Mouse (Mus musculus): ENCODE data around the gene Tm4sf19.
"Not testable (repeated sequence)": the region's sequence is repeated elsewhere in the genome, so short reads cannot be mapped to it uniquely, and the experiment has no call there.

Tm4sf19 gene

DNA sequence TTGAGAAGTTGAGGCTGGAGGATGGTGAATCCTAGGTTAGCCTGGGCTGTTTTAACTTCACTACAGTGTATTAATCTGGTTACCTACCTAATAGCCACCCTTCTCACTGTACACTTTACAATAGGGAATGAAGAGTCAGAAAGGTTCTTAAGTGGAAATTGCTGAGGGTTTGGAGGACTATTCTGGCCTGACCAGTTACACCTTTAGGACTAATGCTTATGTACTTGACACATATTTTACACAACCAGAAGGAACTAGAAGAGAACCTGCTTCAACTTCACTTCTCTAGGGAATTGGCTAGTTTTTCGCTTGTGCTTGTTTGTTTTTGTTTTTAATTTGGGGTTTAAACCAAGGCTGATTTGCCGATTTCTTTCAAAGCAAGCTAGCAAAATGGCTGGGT, 32.8 kb downstream of the Tm4sf19 start:
- no peak overlapping the region for H3K4me3 ChIP-seq (replicated peaks; ENCODE audit: low read length)
- peaks cover 5% of the 10 kb centered on the region; the same call in 1 of the 2 replicates for H3K27me3 ChIP-seq (ENCODE audit: insufficient read depth, low read length)
- TF ChIP-seq CTCF (conservative IDR thresholded peaks at IDR 0.05; ENCODE audit: low read length) (no peak), POU5F1 (IDR thresholded peaks at IDR 0.05; ENCODE audit: borderline replicate concordance, low read length) (no peak), NANOG (IDR thresholded peaks at IDR 0.05; ENCODE audit: borderline replicate concordance, low read length) (no peak)
- H3K4me1 ChIP-seq (replicated peaks; ENCODE audit: low read depth, low read length) = peaks cover 24% of the 10 kb centered on the region
- H3K9me3 ChIP-seq (ENCODE audit: low read length) = no peaks in the 10 kb centered on the region
- H3K36me3 ChIP-seq (ENCODE audit: insufficient read depth, low read length) = no peaks in the 10 kb centered on the region

DNA sequence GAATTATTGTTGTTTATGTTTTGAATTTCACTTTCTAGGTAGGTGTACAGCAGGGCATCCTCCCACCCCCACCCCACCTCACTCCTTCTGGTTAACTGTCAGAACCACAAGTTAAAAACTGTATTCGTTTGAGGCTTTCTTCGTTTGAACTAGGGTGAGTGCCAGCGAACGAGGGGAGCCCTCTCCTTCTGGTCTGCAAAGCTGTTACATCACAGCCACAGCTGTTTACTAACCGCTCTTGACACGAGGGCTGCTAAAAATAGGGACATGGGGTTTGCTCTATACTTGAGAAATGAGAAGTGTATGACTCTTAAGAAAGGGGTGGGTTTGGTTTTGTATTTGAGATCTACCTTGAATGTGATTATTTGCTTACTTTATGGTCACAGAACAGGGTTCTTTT, 33.8 kb downstream of the Tm4sf19 start:
- Histone ChIP-seq H3K9me3 (ENCODE audit: low read length) (no peaks in the 10 kb centered on the region), H3K27me3 (ENCODE audit: insufficient read depth, low read length) (peaks cover 5% of the 10 kb centered on the region; the same call in 1 of the 2 replicates), H3K4me3 (replicated peaks; ENCODE audit: low read length) (no peak overlapping the region), H3K36me3 (ENCODE audit: insufficient read depth, low read length) (no peaks in the 10 kb centered on the region), H3K4me1 (replicated peaks; ENCODE audit: low read depth, low read length) (peaks cover 25% of the 10 kb centered on the region)
- TF ChIP-seq POU5F1 (IDR thresholded peaks at IDR 0.05; ENCODE audit: borderline replicate concordance, low read length) = no peak
- no peak for TF ChIP-seq CTCF (conservative IDR thresholded peaks at IDR 0.05; ENCODE audit: low read length)
- TF ChIP-seq NANOG (IDR thresholded peaks at IDR 0.05; ENCODE audit: borderline replicate concordance, low read length) = no peak

- TF ChIP-seq POU5F1 (IDR thresholded peaks at IDR 0.05; ENCODE audit: borderline replicate concordance, low read length) (no peak), NANOG (IDR thresholded peaks at IDR 0.05; ENCODE audit: borderline replicate concordance, low read length) (no peak), CTCF (conservative IDR thresholded peaks at IDR 0.05; ENCODE audit: low read length) (no peak)
- H3K4me3 ChIP-seq (replicated peaks; ENCODE audit: low read length) = no peak overlapping the region
- no peaks in the 10 kb centered on the region for H3K36me3 ChIP-seq (ENCODE audit: insufficient read depth, low read length)
- H3K27me3 ChIP-seq (ENCODE audit: insufficient read depth, low read length) = peaks cover 5% of the 10 kb centered on the region; the same call in 1 of the 2 replicates
- H3K9me3 ChIP-seq (ENCODE audit: low read length) = no peaks in the 10 kb centered on the region
- H3K4me1 ChIP-seq (replicated peaks; ENCODE audit: low read depth, low read length) = peaks cover 19% of the 10 kb centered on the region
These were observed 34.4 kb downstream of the Tm4sf19 start for GRCm38 (mm10) chr16:32434691-32435090.

DNA sequence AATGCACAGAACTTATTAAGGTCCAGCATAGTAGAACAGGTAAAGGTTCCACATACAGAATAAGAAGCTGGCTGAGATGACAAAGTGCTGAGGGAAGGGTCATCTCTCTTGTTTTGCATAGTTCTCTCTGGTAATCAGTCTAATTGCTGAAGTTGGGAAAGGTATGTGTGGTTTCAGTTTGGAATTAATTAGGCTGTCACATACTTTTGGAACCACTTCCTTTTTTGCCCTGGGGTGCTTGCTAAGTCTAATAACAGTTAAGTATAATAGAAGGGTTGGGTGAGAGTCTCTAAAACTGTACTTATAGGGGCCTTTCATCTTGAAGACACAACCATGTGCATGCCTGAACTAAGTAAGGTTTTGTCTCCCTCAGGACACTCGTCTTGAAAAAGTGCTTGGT, 36.4 kb downstream of the Tm4sf19 start:
- peaks cover 3% of the 10 kb centered on the region; the same call in 1 of the 2 replicates for H3K27me3 ChIP-seq (ENCODE audit: insufficient read depth, low read length)
- H3K4me3 ChIP-seq (replicated peaks; ENCODE audit: low read length) = no peak overlapping the region
- H3K9me3 ChIP-seq (ENCODE audit: low read length) = no peaks in the 10 kb centered on the region
- peaks cover 6% of the 10 kb centered on the region for H3K4me1 ChIP-seq (replicated peaks; ENCODE audit: low read depth, low read length)
- H3K36me3 ChIP-seq (ENCODE audit: insufficient read depth, low read length) = peaks cover 4% of the 10 kb centered on the region; the same call in 1 of the 2 replicates
- TF ChIP-seq POU5F1 (IDR thresholded peaks at IDR 0.05; ENCODE audit: borderline replicate concordance, low read length) = no peak
- no peak for TF ChIP-seq CTCF (conservative IDR thresholded peaks at IDR 0.05; ENCODE audit: low read length)
- TF ChIP-seq NANOG (IDR thresholded peaks at IDR 0.05; ENCODE audit: borderline replicate concordance, low read length) = no peak

DNA sequence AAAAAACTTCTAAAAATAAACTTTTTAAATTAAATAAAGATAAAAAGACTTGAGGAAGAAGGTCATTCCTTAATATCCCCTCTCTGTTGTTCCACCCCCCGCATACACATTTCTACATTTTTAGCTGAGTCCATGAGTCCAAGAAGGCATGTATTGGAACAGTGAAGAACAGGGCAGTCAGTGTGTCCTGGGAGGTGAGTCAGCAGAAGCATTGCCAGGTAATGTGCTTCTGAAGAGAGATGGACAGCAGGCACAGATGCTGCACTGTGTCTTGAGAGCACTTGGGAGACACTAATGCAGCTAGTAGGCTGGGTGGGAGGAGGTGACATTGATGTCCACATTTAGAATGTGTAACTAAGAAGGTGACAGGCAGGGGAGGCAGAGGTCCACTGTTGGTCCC, 37.0 kb downstream of the Tm4sf19 start:
- Histone ChIP-seq H3K4me3 (replicated peaks; ENCODE audit: low read length) (no peak overlapping the region), H3K27me3 (ENCODE audit: insufficient read depth, low read length) (no peaks in the 10 kb centered on the region), H3K9me3 (ENCODE audit: low read length) (no peaks in the 10 kb centered on the region), H3K4me1 (replicated peaks; ENCODE audit: low read depth, low read length) (peaks cover 3% of the 10 kb centered on the region; the same call in 1 of the 2 replicates), H3K36me3 (ENCODE audit: insufficient read depth, low read length) (peaks cover 4% of the 10 kb centered on the region; the same call in 1 of the 2 replicates)
- TF ChIP-seq POU5F1 (IDR thresholded peaks at IDR 0.05; ENCODE audit: borderline replicate concordance, low read length) (no peak), CTCF (conservative IDR thresholded peaks at IDR 0.05; ENCODE audit: low read length) (no peak), NANOG (IDR thresholded peaks at IDR 0.05; ENCODE audit: borderline replicate concordance, low read length) (no peak)

DNA sequence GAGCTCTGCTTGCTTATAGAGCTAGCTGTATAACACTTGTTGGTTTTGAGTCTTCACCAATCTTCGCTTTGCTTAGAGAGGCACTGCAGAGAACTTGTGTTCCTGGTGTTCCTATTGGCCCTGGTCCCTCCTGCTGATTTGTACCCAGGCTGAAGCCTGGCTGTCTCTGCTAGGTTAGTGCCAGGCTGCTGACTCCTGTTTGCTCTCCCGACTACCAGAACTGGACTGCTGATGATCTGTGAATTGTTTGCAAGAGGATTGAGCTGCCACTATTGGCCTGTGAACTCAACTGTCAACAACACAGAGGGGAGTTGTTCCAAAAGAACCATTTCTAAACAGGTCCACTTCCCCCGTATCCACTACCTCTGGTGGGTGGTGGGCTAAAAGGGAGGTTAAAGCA, 41.1 kb downstream of the Tm4sf19 start:
- Histone ChIP-seq H3K4me3 (replicated peaks; ENCODE audit: low read length) (no peak overlapping the region), H3K4me1 (replicated peaks; ENCODE audit: low read depth, low read length) (peaks cover 3% of the 10 kb centered on the region; the same call in 1 of the 2 replicates), H3K27me3 (ENCODE audit: insufficient read depth, low read length) (no peaks in the 10 kb centered on the region), H3K36me3 (ENCODE audit: insufficient read depth, low read length) (peaks cover 4% of the 10 kb centered on the region; the same call in 1 of the 2 replicates), H3K9me3 (ENCODE audit: low read length) (no peaks in the 10 kb centered on the region)
- TF ChIP-seq CTCF (conservative IDR thresholded peaks at IDR 0.05; ENCODE audit: low read length) (no peak), NANOG (IDR thresholded peaks at IDR 0.05; ENCODE audit: borderline replicate concordance, low read length) (no peak), POU5F1 (IDR thresholded peaks at IDR 0.05; ENCODE audit: borderline replicate concordance, low read length) (no peak)

DNA sequence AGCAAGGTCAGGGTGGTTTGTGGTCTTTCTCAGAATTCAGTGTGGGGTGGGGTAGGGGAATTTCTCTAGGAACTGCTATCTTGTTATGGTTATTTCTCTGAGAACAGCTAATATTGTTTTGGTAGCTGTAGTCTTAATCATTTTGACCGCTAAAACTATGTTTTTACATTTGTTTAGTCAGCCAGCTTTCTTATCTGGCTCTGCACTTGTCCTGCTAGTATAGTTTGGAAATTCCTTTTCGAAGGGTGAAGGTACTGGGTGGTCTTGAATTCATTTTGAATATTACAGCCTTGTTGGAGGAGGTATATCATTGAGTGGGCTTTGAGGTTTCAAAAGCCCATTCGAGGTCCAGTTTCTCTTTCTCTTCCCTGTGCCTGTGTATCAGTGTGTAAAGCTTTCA, 44.3 kb downstream of the Tm4sf19 start:
- H3K4me3 ChIP-seq (replicated peaks; ENCODE audit: low read length); H3K27me3 ChIP-seq (ENCODE audit: insufficient read depth, low read length); H3K36me3 ChIP-seq (ENCODE audit: insufficient read depth, low read length); H3K4me1 ChIP-seq (replicated peaks; ENCODE audit: low read depth, low read length); H3K9me3 ChIP-seq (ENCODE audit: low read length): not testable (repeated sequence)

GRCm38 (mm10) chr16:32445558-32445957, 45.3 kb downstream of the Tm4sf19 start:
- no peak for TF ChIP-seq POU5F1 (IDR thresholded peaks at IDR 0.05; ENCODE audit: borderline replicate concordance, low read length)
- no peak for TF ChIP-seq CTCF (conservative IDR thresholded peaks at IDR 0.05; ENCODE audit: low read length)
- no peak for TF ChIP-seq NANOG (IDR thresholded peaks at IDR 0.05; ENCODE audit: borderline replicate concordance, low read length)
- Histone ChIP-seq H3K27me3 (ENCODE audit: insufficient read depth, low read length) (no peaks in the 10 kb centered on the region), H3K4me3 (replicated peaks; ENCODE audit: low read length) (no peak overlapping the region), H3K4me1 (replicated peaks; ENCODE audit: low read depth, low read length) (peaks cover 5% of the 10 kb centered on the region; the same call in 1 of the 2 replicates), H3K9me3 (ENCODE audit: low read length) (no peaks in the 10 kb centered on the region), H3K36me3 (ENCODE audit: insufficient read depth, low read length) (no peaks in the 10 kb centered on the region)

DNA sequence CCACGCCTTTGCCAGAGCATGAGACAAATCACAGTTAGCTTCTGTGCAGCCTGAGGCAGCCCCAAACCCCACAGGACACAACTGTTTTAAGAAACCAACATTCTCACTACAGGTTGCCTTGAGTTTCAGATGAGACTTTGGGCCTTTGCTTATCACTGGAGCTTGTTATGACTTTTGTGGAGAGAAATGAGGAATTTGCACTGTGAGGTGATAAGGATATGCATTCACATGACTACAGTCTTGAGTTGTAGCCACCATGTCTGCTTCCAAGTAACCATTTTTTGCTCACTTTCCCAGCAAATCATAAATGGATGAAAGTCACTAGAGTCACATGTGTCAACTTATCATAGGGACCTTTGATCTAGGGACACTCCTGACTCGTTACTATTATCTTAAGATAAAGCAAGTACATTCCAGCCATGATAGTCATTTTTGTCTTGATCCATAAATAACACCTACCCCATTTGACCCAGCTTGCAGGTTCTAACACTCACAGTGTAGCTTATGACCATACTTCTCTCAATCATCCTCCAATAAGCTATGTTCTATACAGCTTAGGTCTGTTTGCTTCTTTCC, 46.3 kb downstream of the Tm4sf19 start:
- H3K4me3 ChIP-seq (replicated peaks; ENCODE audit: low read length) = no peak overlapping the region
- H3K27me3 ChIP-seq (ENCODE audit: insufficient read depth, low read length) = no peaks in the 10 kb centered on the region
- TF ChIP-seq POU5F1 (IDR thresholded peaks at IDR 0.05; ENCODE audit: borderline replicate concordance, low read length) = no peak
- TF ChIP-seq CTCF (conservative IDR thresholded peaks at IDR 0.05; ENCODE audit: low read length) = no peak
- TF ChIP-seq NANOG (IDR thresholded peaks at IDR 0.05; ENCODE audit: borderline replicate concordance, low read length) = no peak
- no peaks in the 10 kb centered on the region for H3K9me3 ChIP-seq (ENCODE audit: low read length)
- peaks cover 5% of the 10 kb centered on the region; the same call in 1 of the 2 replicates for H3K4me1 ChIP-seq (replicated peaks; ENCODE audit: low read depth, low read length)
- peaks cover 1% of the 10 kb centered on the region for H3K36me3 ChIP-seq (ENCODE audit: insufficient read depth, low read length)

Data from E14TG2a.4 (cell line).